Mouse (Mus musculus): ENCODE measurements around the gene Cby3.
A peak's percentile ranks its signal among the peaks of the same experiment; 100 is the strongest.
"Not testable (repeated sequence)": the region's sequence is repeated elsewhere in the genome, so short reads cannot be mapped to it uniquely, and the experiment has no call there.

Cby3 gene

DNA sequence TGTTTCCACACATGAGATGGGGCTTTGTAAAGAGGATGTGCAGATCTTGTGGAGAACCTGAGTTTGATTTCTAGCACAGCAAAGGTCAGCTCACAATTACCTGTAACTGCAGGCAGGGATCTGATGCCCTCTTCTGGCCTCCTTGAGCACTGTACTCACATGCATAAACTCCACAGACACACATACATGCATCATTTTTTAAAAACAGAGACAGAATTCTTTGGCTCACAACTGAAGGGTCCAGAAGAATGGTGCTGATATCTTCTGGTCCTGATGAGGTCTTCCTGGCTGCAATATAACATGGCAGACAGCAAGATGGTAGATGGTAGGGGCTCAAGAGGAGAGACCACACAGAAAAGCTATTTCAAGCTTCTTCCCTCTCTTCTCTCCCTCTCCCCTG, at the start of gene Cby3:
Cby3 (plus strand) TSS at position 301 of the 400 bp plus-strand sequence.
- DNase-seq (ENCODE audit: extremely low spot score, low spot score), result no peak

- no peak for DNase-seq (ENCODE audit: extremely low spot score, low spot score)
Measured at GRCm38 (mm10) chr11:50312803-50313202, 41.5 kb upstream of the Cby3 start.

- not testable (repeated sequence) for DNase-seq (ENCODE audit: extremely low spot score, low spot score)
Measured at GRCm38 (mm10) chr11:50319343-50319742, 34.9 kb upstream of the Cby3 start.

GRCm38 (mm10) chr11:50321239-50321638, 33.0 kb upstream of the Cby3 start:
- DNase-seq (ENCODE audit: extremely low spot score, low spot score), result no peak

DNA sequence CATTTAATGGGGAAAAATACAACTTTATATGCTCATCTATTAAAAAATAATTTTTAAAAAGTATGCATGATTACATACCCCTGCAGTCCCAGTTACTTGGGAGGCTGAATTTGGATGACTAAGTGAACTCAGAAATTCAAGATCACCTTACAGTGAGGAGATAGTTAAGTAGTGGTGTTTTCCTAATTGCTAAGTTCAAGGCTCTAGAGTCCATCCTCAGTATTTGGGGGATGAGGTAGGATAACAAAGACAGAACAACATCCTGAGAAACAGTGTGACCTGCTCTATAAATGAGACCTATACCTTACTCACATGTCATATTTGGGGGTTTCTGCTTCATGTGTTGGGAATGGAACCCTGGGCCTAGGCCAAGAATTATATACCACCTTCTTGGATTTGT, 31.9 kb upstream of the Cby3 start:
- no peak for DNase-seq (ENCODE audit: extremely low spot score, low spot score)

DNA sequence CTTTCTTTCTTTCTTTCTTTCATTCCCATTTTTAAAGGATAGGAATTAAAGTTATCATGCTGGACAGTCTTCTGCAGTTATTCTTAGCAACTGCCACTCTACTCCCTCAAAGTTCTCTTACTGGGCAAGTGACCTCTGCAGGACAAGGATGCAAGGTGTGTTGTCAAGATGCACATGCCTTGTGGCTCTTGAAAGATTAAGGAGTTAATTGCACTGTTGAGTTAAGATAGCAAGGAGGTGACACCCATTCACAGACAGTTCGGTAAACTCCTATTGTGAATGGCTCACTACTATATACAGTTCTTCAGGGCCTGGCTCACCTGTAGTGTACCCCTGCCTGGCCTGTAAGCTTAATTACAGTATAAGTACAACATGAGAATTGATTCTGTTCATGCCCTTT, 30.4 kb upstream of the Cby3 start:
- DNase-seq (ENCODE audit: extremely low spot score, low spot score), result no peak

- DNase-seq (ENCODE audit: extremely low spot score, low spot score), result no peak
Measured at GRCm38 (mm10) chr11:50324751-50325471, 29.4 kb upstream of the Cby3 start.

DNA sequence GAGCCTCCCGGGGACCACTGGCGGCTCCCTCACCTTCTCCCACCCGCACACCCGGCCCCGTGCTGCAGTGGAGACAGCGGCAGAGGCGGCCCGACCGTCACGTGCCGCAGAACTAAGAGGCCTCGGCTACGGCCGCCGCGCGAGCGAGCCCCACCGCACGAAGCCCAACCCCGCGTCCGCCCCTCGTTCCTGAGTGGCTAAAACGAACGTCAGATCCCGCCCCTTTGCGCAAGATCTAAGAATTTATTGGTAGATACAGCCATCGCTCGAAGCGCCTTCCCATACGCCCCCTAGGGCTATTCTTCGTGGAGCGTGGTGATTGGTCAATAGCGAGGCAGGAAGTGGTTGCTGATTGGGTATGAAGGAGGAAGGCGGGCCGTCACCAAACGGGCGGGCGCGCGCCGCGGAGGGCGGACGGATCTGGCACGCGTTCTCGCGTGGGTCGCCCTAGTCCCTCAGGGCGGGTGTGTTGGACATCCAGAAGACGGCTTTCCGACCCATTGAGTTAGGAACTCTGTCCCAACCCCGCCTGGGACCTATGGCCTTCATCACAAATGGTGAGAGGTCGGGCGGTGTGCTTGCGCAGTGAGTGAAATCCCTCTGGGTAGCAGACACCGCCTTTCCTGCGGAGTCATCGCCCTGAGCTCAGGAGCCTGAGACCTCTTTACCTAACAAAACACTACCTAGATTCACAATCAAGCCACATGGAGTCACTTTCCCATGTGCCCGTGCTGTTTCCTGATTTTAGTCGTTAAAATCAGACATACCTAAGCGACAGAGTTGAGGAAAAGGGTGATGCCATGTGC, 28.6 kb upstream of the Cby3 start, which contains the start of gene Canx:
Canx (minus strand) TSS at position 178 of the 806 bp plus-strand sequence.
- DNase-seq (ENCODE audit: extremely low spot score, low spot score), result peak; percentile 100

DNA sequence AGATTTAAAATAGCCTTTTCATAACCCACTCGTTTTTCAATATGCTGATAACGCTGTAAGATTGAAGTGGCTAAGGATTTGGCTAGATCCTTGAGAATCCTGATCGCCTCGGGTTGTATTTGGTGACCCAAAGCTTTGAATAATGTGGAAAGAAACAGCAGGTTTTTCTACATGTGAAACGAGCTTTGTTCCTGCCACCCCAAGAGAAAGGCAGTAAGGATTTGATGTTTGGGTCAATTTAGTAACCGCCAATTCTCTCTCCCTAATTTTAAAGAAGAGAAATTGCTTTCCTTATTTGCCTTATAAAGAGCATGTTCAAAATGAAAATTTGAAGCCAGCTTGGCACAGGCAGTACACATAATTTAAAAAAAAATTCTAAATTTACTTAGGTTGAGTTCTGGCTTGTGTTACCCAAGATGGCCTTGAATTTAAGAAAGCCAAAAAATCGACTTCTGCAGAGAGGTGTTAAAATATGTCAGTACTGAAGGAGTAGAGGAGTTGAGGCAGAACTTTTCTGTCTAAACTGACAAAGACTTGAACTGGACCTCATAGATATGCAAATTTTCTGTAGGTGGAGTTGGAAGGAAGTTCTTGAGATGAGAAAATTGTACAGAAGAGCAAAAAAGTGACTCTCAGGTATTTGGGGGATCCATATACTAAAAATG, 27.8 kb upstream of the Cby3 start:
- no peak for DNase-seq (ENCODE audit: extremely low spot score, low spot score)

GRCm38 (mm10) chr11:50328075-50328625, 26.1 kb upstream of the Cby3 start:
- DNase-seq (ENCODE audit: extremely low spot score, low spot score), result no peak

DNA sequence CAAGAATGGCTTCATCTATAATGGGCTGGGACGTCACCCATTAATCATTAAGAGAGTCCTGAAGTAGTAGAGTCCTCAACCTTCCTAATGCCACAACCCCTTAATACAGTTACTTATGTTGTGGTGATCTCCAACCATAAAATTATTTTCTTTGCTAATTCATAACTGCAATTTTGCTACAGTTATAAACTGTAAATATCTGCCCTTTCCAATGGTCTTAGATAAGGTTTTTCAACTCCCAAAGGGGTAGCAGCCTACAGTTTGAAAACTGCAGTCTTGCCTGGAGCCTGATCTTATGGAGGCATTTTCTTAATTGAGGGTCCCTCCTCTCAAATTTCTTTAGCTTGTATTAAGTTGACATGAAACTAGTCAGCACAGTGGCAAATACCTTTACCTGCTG, 24.9 kb upstream of the Cby3 start:
- no peak for DNase-seq (ENCODE audit: extremely low spot score, low spot score)

- DNase-seq (ENCODE audit: extremely low spot score, low spot score), result no peak
Measured at GRCm38 (mm10) chr11:50333181-50333580, 21.1 kb upstream of the Cby3 start.

- no peak for DNase-seq (ENCODE audit: extremely low spot score, low spot score)
Measured at GRCm38 (mm10) chr11:50336126-50336525, 18.1 kb upstream of the Cby3 start.

GRCm38 (mm10) chr11:50336891-50337290, 17.4 kb upstream of the Cby3 start:
- no peak for DNase-seq (ENCODE audit: extremely low spot score, low spot score)

DNA sequence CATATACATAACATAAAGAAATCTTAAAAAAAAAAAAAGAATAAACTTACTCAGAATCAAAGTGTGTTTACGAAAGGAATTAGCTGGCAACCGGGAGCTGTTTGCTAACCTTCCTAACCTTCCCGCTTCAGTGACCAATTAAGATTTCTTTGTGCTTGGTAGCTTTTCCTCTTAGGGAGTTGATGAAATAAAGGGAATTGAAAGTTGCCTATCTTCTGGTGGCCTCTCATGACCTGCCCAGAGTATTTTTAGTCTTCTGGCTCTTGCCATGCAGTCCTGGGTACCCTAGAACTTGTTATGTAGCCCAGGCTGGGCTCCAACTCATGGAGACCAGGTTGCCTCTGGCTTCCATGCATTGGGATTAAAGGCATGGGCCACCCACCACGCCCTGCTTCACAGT, 8.8 kb upstream of the Cby3 start:
- no peak for DNase-seq (ENCODE audit: extremely low spot score, low spot score)

DNA sequence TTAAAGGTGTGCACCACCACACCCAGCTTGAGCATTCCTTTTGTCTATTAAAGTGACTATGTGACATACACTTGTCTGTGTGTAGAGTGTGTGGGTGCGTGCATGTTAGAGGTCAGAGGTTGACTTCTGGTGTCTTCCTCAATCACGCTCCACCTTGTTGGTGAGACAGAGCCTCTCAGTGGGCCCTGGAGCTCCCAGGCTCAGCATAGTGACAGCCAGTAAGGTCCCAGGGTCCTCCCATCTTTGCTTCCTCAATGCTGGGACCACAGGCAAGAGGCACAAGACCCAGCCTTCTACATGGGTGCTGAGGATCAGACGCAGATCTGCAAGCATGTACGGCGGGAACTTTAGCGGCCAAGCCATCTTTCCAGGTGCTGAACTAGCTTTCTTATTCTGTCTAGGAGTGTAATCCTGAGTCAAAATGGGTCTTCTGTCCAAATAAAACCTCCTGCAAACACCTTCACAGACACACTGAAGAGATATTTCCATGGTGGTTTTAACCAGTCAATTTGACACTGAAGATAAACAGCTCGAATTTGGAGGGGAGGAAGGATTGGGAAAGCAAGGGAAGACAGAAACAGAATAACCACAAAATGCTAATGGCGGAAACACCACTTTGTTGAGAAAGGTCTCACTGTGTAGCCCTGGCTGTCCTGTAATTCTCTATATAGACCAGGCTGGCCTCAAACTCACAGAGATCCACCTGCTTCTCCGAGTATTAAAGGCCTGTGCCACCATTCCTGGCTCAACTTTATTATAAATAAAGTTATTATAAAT, 7.8 kb upstream of the Cby3 start:
- no peak for DNase-seq (ENCODE audit: extremely low spot score, low spot score)

GRCm38 (mm10) chr11:50352177-50352576, 2.1 kb upstream of the Cby3 start:
- no peak for DNase-seq (ENCODE audit: extremely low spot score, low spot score)

DNA sequence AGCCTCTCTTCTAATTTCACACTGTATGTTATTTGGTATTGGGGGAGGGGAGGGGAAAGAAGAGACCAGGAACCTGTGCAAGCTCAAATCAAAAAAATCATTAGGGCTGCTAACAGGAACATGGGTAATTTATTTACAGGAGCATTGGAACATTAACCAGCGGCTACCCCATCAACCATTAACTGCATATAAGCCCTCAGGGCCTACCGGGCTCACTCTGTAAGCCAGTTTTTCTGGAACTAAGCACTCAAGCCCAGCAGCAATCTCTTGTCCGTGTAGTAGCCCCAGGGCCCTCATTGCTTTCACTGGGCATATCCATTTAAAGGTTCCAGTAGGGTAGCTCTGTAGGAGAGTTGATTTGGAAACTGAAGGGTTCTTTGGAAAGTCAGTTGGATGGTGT, 589 bp downstream of the Cby3 start:
- DNase-seq (ENCODE audit: extremely low spot score, low spot score), result no peak

GRCm38 (mm10) chr11:50355395-50355794, 1.1 kb downstream of the Cby3 start:
- DNase-seq (ENCODE audit: extremely low spot score, low spot score), result no peak

DNA sequence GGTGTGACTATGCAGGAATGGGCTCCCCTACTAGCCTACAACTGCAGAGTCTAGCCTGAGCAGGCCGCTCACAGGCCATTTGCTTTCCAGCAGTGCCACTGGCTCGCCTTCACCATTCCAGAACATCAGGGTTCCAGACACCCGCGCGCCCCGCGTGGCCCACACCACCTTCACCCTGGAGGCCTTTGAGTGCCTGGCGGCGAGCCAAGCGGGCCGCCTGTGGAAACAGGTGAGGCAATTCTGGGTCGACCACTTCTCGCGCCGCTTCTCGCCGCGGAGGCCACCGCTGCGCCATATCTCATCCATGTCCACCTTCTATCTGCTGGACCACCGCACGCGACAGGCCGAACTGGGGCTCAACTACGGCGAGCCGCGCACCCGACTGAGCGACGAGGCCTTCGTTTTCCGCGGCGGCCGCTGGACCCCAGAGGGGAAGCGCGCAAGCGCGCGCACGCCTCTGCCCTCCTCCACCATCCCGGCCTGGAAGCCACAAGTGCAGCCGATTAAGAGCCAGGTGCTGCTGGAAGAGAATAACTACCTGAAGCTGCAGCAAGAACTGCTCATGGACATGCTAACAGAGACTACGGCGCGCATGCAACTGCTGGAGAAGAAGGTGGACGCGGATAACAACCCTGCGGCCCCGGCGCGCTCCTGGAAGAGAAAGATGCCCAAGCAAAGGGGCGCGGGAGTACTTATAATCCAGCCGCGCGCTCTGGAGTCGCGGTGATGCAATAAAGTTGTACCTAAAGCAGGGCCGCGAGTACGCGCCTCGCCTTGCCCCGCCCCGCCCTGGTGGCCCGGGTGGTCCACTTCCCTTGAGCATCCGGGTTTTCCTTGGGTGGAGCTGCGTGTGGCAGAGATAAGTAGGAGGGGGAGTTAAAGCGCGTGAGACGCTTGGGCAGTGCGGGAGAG, 4.9 kb downstream of the Cby3 start:
- DNase-seq (ENCODE audit: extremely low spot score, low spot score), result peak; percentile 73
